Mouse (Mus musculus): ENCODE measurements at regions not wholly inside any gene's neighbourhood (a gene's known extent, or its start where the extent isn't known, plus 50 kb on each side); places are given as distances from the start of the nearest gene placed in this dataset.

- Histone ChIP-seq H3K27me3 (no peaks in the 10 kb centered on the region), H3K36me3 (ENCODE audit: poor library complexity, severe bottlenecking) (no peaks in the 10 kb centered on the region), H3K9ac (no peak overlapping the region), H3K4me2 (no peak overlapping the region), H3K4me1 (no peaks in the 10 kb centered on the region), H3K4me3 (no peak overlapping the region), H3K9me3 (replicated peaks) (no peaks in the 10 kb centered on the region), H3K27ac (no peak overlapping the region)
- 79% methylated on average over 5 of the region's 5 CpGs for WGBS
- ATAC-seq, result no peak
These were observed 322.7 kb downstream of the Rnf144a start for GRCm38 (mm10) chr12:26092311-26092710.

- H3K4me3 ChIP-seq, result no peak overlapping the region
- no peaks in the 10 kb centered on the region for H3K36me3 ChIP-seq (ENCODE audit: poor library complexity, severe bottlenecking)
- WGBS, result 87% methylated on average over 3 of the region's 3 CpGs
- no peaks in the 10 kb centered on the region for H3K4me1 ChIP-seq
- H3K27me3 ChIP-seq, result no peaks in the 10 kb centered on the region
- H3K4me2 ChIP-seq, result no peak overlapping the region
- H3K27ac ChIP-seq, result no peak overlapping the region
- no peak overlapping the region for H3K9ac ChIP-seq
- ATAC-seq, result no peak
- H3K9me3 ChIP-seq (replicated peaks), result no peaks in the 10 kb centered on the region
These were observed 323.2 kb downstream of the Rnf144a start for GRCm38 (mm10) chr12:26091865-26092264.

- Histone ChIP-seq H3K36me3 (ENCODE audit: poor library complexity, severe bottlenecking) (no peaks in the 10 kb centered on the region), H3K9me3 (replicated peaks) (no peaks in the 10 kb centered on the region), H3K27ac (no peak overlapping the region), H3K4me1 (no peaks in the 10 kb centered on the region), H3K4me2 (no peak overlapping the region), H3K27me3 (no peaks in the 10 kb centered on the region), H3K9ac (no peak overlapping the region), H3K4me3 (no peak overlapping the region)
- 92% methylated on average over 3 of the region's 3 CpGs for WGBS
- no peak for ATAC-seq
These were observed 326.7 kb downstream of the Rnf144a start for GRCm38 (mm10) chr12:26088389-26088788.

- H3K9me3 ChIP-seq (replicated peaks), result no peaks in the 10 kb centered on the region
- no peak for ATAC-seq
These were observed 328.1 kb downstream of the Rnf144a start for GRCm38 (mm10) chr12:26086923-26087322.

GRCm38 (mm10) chr12:26086414-26086813 is 328.6 kb downstream of the Rnf144a start:
- 89% methylated on average over 3 of the region's 3 CpGs for WGBS
- no peak overlapping the region for H3K27ac ChIP-seq
- H3K4me2 ChIP-seq, result no peak overlapping the region
- H3K4me3 ChIP-seq, result no peak overlapping the region
- H3K27me3 ChIP-seq, result no peaks in the 10 kb centered on the region
- no peaks in the 10 kb centered on the region for H3K36me3 ChIP-seq (ENCODE audit: poor library complexity, severe bottlenecking)
- H3K4me1 ChIP-seq, result no peaks in the 10 kb centered on the region
- no peak for ATAC-seq
- H3K9ac ChIP-seq, result no peak overlapping the region
- H3K9me3 ChIP-seq (replicated peaks), result no peaks in the 10 kb centered on the region

More at GRCm38 (mm10) chr12:26086923-26087322, 328.1 kb downstream of the Rnf144a start:
- Histone ChIP-seq H3K4me2 (no peak overlapping the region), H3K27me3 (no peaks in the 10 kb centered on the region), H3K4me1 (no peaks in the 10 kb centered on the region), H3K27ac (no peak overlapping the region), H3K4me3 (no peak overlapping the region), H3K36me3 (ENCODE audit: poor library complexity, severe bottlenecking) (no peaks in the 10 kb centered on the region), H3K9ac (no peak overlapping the region)
- 92% methylated on average over 4 of the region's 4 CpGs for WGBS

GRCm38 (mm10) chr12:26079061-26079625 is 335.9 kb downstream of the Rnf144a start:
- H3K27ac ChIP-seq, result no peak overlapping the region
- no peak overlapping the region for H3K4me2 ChIP-seq
- no peaks in the 10 kb centered on the region for H3K27me3 ChIP-seq
- H3K4me1 ChIP-seq, result no peaks in the 10 kb centered on the region
- H3K4me3 ChIP-seq, result no peak overlapping the region
- WGBS, result 60% methylated on average over 4 of the region's 4 CpGs
- no peaks in the 10 kb centered on the region for H3K9me3 ChIP-seq (replicated peaks)
- H3K9ac ChIP-seq, result no peak overlapping the region
- H3K36me3 ChIP-seq (ENCODE audit: poor library complexity, severe bottlenecking), result no peaks in the 10 kb centered on the region
- no peak for ATAC-seq

GRCm38 (mm10) chr12:26075638-26076254 is 339.3 kb downstream of the Rnf144a start:
- Histone ChIP-seq H3K9ac (no peak overlapping the region), H3K4me1 (no peaks in the 10 kb centered on the region), H3K36me3 (ENCODE audit: poor library complexity, severe bottlenecking) (no peaks in the 10 kb centered on the region), H3K9me3 (replicated peaks) (no peaks in the 10 kb centered on the region), H3K27me3 (no peaks in the 10 kb centered on the region), H3K4me3 (no peak overlapping the region), H3K27ac (peak overlapping the region; percentile 40; the same call in 1 of the 2 replicates), H3K4me2 (no peak overlapping the region)
- WGBS, result 22% methylated on average over 9 of the region's 9 CpGs
- ATAC-seq, result peak; percentile 41; the same call in 1 of the 2 replicates

GRCm38 (mm10) chr12:26072180-26072579 is 342.9 kb downstream of the Rnf144a start:
- Histone ChIP-seq H3K27me3 (no peaks in the 10 kb centered on the region), H3K27ac (no peak overlapping the region), H3K9ac (no peak overlapping the region), H3K4me3 (no peak overlapping the region), H3K4me2 (no peak overlapping the region), H3K36me3 (ENCODE audit: poor library complexity, severe bottlenecking) (no peaks in the 10 kb centered on the region), H3K4me1 (peaks cover 12% of the 10 kb centered on the region), H3K9me3 (replicated peaks) (no peaks in the 10 kb centered on the region)
- ATAC-seq, result no peak
- 84% methylated on average over 7 of the region's 7 CpGs for WGBS

- H3K4me3 ChIP-seq, result no peak overlapping the region
- H3K27me3 ChIP-seq, result no peaks in the 10 kb centered on the region
- no peak overlapping the region for H3K4me2 ChIP-seq
- H3K9ac ChIP-seq, result no peak overlapping the region
- ATAC-seq, result 0 out of 2 replicates have a peak, but pooled peaks have one; percentile 48
- H3K4me1 ChIP-seq, result peaks cover 12% of the 10 kb centered on the region
- no peaks in the 10 kb centered on the region for H3K36me3 ChIP-seq (ENCODE audit: poor library complexity, severe bottlenecking)
- H3K9me3 ChIP-seq (replicated peaks), result no peaks in the 10 kb centered on the region
- H3K27ac ChIP-seq, result no peak overlapping the region
- 1% methylated on average over 3 of the region's 3 CpGs for WGBS
These were observed 343.4 kb downstream of the Rnf144a start for GRCm38 (mm10) chr12:26071610-26072009.

GRCm38 (mm10) chr12:26068685-26069008 is 346.4 kb downstream of the Rnf144a start:
- H3K36me3 ChIP-seq (ENCODE audit: poor library complexity, severe bottlenecking), result no peaks in the 10 kb centered on the region
- H3K27ac ChIP-seq, result peak overlapping the region; percentile 44; the same call in 1 of the 2 replicates
- H3K9ac ChIP-seq, result peak overlapping the region; percentile 53; the same call in 1 of the 2 replicates
- peak overlapping the region; percentile 55 for H3K4me2 ChIP-seq
- no peaks in the 10 kb centered on the region for H3K9me3 ChIP-seq (replicated peaks)
- no peak for ATAC-seq
- 38% methylated on average over 4 of the region's 4 CpGs for WGBS
- H3K27me3 ChIP-seq, result no peaks in the 10 kb centered on the region
- no peak overlapping the region for H3K4me3 ChIP-seq
- H3K4me1 ChIP-seq, result peaks cover 12% of the 10 kb centered on the region

GRCm38 (mm10) chr12:26067866-26068684 is 347.0 kb downstream of the Rnf144a start:
- Histone ChIP-seq H3K4me1 (peaks cover 12% of the 10 kb centered on the region), H3K9me3 (replicated peaks) (no peaks in the 10 kb centered on the region), H3K4me2 (peak overlapping the region; percentile 55), H3K27ac (peak overlapping the region; percentile 44; the same call in 1 of the 2 replicates), H3K9ac (peak overlapping the region; percentile 53), H3K36me3 (ENCODE audit: poor library complexity, severe bottlenecking) (no peaks in the 10 kb centered on the region), H3K27me3 (no peaks in the 10 kb centered on the region), H3K4me3 (peak overlapping the region; percentile 9; the same call in 1 of the 2 replicates)
- WGBS, result 7% methylated on average over 24 of the region's 24 CpGs
- peak; percentile 53; the same call in 1 of the 2 replicates for ATAC-seq

GRCm38 (mm10) chr12:26060378-26060777 is 354.7 kb downstream of the Rnf144a start:
- H3K9me3 ChIP-seq (replicated peaks), result no peaks in the 10 kb centered on the region
- no peak overlapping the region for H3K4me2 ChIP-seq
- no peaks in the 10 kb centered on the region for H3K36me3 ChIP-seq (ENCODE audit: poor library complexity, severe bottlenecking)
- no peaks in the 10 kb centered on the region for H3K4me1 ChIP-seq
- ATAC-seq, result no peak
- no peak overlapping the region for H3K27ac ChIP-seq
- H3K9ac ChIP-seq, result no peak overlapping the region
- no peak overlapping the region for H3K4me3 ChIP-seq
- no peaks in the 10 kb centered on the region for H3K27me3 ChIP-seq
- WGBS, result 51% methylated on average over 3 of the region's 3 CpGs

Measured in forebrain, embryonic 13.5 days (tissue).